Mouse (Mus musculus) CD4-positive, CD25-positive, alpha-beta regulatory T cell, adult 4 months (primary cell): ENCODE results near the gene Fam205c. TPM values are rescaled to one million over a fixed set of nuclear protein-coding genes. Genes with fewer than 3 reads are reported as not detected.

Source experiments
- ATAC-seq: one replicate; pipeline ENCODE4 v1.8.0; 2017
- polyA plus RNA-seq, 2 experiments: library from polyadenylated mRNA; unstranded; fragments of 100-300 nt; shearing (Covaris generic); gene quantifications; one replicate each; pipeline ENCODE4 v1.2.1; 2017

Fam205c gene
- polyA plus RNA-seq: not detected

DNA sequence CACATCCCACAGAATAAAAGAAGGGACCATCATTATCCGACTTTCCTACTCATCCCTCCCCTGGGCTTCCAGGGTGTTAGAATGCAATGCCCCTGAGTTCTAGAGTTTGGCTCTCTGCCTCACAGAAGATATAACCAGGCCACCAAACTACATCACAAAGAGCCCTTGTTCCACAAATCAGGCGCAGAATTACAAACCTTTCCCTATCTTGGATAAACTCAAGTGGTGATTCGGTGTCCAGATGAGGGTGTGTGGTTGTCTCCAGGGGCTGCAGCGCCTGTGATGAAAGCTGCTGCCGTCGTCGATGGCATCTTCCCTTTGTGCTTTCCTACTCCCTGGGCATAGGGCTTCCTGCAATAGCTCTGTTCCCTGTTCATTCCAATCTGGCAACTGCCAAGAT lies at the start of gene Fam205c:
TSS of gene Fam205c (minus strand) at position 101 of the 400 bp plus-strand sequence.
- no peak for ATAC-seq

DNA sequence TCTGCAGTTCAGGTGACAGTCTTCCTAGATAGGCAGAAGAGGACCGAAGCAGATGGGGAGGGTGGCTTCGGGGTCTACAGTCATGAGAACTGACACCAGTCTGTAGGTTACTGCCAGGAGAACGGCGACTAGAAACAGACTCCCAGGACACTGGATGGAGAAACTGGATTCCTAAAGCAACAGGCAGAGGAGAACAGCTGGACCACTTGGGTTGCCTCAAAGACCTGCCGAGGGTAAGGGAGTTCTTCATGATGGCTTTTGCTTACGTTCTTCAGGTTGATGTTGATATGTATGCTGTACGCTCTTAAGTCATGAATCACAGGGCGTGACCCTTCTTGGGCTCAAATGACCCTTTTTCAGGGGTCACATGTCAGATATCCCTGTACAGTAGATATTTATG lies 48.4 kb upstream of the Fam205c start:
- no peak for ATAC-seq

DNA sequence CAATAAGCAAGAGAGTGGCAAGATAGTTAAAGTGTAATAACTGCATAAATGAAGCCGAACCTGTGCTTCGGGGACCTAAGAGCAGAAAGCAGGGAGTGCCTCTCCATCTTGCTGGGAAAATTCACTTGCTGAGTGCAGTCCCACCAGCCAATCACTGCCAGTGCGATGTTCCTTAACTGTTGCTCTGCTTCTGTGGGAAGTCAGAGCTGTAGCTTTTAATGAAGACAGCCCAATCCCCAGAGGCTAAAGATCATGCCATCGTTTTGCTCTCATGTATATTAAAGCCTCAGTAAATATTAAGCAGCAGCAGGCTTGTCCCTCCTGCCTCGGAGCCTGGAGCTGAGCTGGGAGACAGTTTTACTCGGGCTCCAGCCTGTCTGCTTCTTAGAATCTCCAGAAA lies 48.0 kb upstream of the Fam205c start:
- ATAC-seq: no peak

DNA sequence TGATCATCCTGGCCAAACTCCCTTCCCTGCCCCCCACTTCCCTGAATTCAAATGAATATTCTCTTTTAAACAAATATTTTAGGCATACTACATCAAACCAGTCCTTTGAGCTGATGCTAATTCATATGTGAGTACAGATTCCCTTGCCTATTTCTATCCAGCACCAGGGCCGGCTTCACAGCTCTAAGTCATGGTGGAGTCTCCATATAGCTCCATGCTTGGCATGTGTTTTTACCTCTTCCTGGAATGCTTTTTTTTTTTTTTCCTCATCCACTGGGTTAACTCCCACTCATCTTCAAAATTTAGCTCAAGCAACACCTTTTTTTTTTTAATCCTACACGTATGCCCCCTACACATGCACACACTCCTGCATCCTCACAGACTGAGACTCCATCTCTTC lies 47.5 kb upstream of the Fam205c start:
- ATAC-seq: no peak

DNA sequence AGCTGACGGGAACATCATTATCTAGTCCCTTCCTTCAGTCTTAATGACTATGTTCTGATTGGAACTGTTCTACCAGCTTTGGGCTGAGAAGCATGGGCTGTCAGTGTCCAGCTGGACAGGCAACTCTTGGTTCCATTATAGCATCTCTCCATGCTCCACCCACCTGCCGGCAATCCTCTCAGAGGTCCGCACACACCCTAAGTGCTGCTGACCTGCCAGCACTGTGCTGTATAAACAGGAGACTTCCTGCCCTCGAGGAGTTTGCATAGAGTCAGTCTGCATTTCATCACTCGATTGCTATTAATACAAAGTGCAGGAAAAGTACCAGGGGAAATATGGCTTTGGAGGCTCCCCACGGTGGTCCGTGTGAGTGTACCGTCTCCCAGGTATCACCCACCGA lies 46.7 kb upstream of the Fam205c start:
- ATAC-seq: no peak

DNA sequence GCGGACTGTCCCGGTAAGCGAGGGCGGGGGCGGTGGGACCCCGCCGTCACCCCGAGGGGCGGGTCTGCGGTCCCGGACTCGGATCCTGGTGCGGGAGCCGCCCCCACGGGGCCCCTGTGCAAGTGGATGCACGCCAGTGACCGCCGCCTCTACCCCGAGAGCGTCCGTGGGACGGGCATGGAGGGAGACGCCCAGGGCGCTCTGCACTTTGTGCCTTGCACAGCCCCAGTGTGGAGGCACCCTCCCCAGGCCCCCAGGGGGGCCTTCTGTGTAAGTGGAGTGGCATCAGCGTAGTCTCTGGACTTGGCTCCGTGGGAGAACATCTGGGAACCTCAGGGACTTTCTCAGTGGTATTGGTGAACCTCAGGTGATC lies 43.4 kb upstream of the Fam205c start:
- ATAC-seq: no peak

DNA sequence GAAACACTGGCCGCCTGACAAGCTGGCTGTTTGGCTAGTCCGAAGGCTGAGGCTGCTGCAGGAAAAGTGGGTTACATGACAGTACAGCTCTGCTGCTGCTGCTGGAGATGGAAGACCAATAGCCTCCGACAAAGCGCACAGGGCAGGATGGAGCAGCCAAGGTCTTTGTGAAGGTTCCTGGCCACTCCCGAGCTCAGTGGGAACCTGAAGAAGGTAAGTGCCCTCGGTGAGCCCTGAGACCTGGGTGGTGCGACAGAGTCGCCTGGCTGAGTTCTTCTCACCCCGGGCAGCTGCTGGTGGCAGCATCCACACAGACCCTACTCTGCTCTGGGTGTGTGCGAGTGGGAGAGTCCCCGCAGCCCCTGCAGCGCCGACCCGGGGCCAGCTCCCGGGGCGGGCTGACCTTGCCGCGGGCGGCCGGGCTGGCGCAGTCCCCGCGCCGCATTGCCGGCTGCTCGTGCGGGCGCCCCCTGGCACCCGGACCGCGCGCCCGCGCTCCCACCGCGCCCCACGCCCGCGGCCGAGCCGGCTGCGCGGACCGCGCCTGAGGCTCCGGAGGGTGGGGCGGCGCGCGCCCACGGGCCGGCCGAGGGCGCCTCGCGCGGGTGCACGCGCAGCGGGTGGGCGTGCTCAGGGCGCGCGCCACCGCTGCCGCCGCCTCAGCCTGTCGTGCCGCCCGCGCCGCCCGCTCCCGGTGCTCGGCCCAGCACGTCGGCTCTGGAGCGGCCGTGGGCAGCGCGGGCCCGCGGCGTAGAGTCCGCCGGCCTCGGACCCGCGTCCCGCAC lies 42.8 kb upstream of the Fam205c start, which contains the start of gene Phf24:
TSS of gene Phf24 (plus strand) at position 44 of the 785 bp plus-strand sequence.
- ATAC-seq: no peak

DNA sequence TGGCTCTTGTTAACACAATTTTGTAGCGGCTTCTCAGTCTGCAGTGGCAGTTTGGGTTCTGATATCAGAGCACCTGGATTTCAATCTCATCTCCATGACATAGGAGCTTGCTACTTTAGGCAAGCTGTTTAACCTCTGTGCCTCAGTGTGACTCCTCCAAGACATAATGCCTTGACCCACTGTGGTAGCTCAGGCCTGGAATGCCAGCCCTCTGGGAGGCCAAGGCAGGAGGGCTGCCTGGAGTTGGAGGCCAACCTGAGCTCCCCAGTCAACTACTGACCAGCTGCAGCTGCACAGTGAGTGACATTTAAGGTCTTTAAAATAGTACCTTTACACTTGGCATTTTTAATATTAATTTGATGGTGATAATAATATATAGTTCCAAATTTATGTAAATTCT lies 41.9 kb upstream of the Fam205c start:
- no peak for ATAC-seq

DNA sequence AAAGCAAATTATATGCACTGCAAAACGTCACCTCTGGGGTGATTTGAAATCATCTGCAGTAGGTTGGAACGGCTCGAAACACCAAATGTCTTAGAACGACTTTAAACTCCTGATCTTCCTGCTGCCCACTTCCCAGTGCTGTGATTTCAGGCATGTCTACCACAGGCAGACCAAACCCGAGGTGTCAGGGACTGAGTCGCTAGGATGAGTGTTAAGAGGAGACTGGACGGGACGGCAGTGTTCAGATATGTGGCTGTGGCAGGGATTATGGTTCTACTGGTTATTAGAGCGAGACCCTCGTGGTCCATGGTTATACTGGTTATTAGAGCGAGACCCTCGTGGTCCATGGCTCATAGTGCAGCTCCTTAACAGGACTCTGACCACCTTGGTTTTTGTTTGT lies 41.3 kb upstream of the Fam205c start:
- no peak for ATAC-seq

DNA sequence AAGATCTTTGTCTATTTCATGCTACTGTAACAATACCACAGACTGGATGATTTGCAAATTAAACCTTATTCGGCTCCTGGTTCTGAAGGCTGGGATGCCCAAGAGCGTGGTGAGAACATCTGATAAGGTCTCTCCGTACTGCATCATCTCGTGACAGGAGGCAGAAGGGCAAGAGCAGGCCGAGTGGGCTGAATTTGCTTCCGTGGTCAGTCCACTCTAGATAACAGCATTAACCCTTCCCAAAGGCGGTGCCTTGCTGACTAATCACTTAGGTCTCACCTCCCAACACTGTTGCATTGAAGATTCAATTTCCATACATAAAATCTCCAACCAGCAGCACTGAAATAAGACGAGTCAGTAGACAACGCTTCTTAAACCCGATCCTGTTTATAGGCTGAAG lies 39.4 kb upstream of the Fam205c start:
- no peak for ATAC-seq

DNA sequence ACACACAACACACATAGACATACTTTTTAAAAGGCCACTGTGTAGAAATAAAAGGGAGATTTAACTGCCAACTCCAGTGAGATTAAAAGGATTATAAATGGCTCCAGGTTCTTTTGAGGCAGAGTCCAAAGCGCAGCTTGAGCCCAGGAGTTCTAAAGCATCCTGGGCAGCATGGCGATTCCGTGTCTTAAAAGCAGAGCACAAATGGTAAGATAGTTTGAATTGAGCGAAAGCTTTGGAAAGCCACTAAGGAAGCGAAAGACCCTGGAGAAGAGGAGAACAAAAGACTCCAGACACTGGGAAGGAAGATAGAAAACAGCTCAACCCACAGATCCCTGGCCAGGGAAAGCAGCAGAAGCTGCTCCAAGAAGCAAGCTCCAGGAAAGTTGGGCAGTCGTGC lies 30.9 kb upstream of the Fam205c start:
- no peak for ATAC-seq

DNA sequence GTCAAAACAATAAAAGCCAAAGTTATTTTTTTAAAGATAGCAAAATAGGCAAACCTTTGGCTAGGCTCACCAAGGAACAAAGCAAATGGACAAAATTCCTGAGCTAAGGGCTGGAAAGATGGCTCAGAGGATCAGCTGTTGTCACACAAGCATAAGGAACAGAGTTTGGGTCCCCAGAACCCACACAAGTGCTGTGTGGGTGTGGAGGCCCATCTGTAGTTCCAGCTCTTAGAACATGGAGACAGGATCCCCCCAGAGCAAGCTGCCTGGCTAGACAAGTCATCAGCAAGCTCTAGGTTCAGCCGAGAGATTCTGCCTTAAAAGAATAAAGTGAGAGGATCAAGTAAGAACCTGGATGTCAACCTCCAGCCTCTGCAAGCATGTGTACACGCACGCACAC lies 30.5 kb upstream of the Fam205c start:
- ATAC-seq: no peak

DNA sequence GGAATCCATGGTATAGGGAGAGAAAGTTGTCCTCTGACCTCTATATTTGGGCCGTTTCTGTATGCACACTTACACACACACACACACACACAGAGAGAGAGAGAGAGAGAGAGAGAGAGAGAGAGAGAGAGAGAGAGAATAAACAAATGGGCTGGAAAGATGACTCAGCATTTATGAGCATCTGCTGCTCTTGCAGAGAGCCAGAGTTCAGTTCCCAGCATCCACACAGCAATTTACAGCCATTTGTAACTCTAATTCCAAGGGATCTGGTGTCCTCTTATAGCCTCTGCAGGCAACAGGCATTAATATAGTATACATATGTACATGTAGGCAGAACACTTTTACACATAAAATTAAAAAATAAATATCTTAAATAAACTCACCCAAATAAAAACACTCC lies 29.9 kb upstream of the Fam205c start:
- no peak for ATAC-seq

DNA sequence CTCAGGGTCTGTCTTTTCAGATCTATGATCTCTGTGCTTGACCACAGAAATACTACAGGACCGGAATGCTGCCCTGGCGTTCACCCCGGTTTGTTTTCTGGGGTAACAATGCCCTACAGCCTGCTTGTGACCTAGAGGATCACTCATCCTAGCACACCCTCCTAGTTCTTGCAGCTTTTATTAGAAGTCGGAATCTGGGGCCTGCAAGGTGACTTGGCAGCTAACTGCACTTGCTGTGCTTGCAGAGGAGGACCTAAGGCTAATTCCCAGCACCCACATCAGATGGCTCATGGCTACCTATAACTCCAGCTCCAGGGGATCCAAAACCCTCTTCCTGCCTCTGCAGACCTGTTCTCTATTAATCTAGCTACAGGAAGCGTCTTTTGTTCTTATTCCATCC lies 28.7 kb upstream of the Fam205c start:
- no peak for ATAC-seq

DNA sequence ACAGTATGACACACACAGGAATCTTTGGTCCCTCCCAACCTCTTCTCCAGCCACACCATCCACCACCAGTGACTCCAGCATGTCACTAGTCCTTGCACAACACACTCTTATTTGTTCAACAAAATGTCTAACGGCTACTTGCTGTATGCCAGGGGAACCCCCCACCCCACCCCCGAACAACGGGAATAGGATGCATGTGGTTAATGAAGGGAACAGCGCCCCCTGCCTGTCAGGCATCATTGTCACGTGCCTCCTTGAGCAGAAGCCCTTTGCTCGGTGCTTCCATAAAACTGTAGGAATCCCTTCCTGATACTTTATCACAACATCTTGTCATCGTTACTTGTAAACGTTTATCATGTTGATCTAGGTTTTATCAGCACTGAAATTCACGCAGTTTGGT lies 28.1 kb upstream of the Fam205c start:
- no peak for ATAC-seq

DNA sequence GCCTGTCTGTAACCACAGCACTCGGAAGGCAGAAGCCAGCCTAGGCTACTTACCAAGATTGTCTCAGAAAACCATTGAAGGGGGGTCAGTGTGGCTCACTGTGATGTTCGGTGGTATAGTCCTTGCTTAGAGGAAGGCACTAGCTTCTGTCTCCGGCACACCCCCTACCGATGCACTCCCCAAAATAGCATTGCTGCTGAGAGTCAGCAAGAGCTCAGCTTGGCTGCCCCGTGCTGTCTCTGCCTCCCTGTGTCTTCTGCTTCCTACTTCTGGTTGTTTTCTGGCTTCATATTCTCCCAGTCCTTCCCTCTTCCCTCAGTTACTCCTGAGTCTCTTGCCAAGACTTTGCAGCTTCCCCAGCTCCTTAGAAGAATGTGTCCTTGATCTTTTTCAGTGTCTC lies 26.8 kb upstream of the Fam205c start:
- no peak for ATAC-seq

DNA sequence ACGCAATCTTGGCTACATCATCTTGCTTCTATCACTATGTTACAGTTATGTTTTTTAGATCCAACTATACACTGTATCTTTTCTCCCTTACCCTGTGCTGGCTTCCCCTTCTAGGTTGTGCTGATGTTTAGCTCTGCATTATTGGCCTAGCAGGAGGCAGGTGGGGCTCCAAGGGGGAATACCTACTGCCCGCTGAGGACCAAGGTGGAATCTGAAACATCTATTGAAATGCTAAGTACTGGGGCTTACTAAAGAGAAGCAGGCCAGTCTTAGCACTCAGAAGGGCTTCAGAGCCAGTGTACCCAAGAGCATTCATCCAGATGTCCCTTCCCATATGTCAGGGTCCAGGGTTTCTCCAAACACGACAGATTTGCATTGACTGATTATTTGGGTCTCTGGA lies 24.9 kb upstream of the Fam205c start:
- ATAC-seq: no peak

DNA sequence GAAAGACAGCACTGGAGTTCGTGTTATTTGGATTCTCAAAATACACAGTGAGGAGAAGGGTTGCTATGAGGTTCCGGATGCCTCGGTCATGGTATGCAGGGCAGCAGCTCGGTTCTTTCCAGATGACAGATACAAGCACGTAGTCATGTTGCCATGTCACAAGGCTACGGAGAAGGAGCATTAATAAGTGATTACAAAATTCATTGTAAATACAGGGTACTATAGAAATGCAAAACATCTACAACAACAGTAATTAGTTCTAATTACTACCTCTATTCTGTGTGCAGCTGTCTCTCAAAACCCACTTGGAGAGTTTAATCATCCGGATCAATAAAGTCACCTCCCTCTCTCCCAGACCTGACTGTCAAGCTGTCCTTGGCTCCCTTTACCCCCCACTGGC lies 21.1 kb upstream of the Fam205c start:
- no peak for ATAC-seq

DNA sequence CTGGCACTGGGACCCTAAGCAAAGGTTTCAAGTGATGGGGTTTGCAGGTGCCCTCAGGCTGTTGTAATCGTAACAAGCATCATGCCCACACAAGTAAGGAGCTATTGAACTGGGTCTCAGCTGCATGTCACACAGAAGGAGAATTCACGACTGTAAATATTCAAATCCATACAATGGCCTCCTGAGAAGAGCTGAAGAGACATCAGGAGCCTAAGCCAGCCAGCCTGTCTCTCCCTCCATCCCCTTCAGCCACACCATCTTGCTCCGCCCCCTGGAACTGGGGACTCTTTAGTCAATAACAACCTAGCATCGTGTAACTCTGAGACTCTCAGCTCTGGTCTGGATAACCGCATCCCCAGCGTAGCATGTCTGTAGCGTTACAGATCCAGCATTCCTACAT lies 17.1 kb upstream of the Fam205c start:
- no peak for ATAC-seq

DNA sequence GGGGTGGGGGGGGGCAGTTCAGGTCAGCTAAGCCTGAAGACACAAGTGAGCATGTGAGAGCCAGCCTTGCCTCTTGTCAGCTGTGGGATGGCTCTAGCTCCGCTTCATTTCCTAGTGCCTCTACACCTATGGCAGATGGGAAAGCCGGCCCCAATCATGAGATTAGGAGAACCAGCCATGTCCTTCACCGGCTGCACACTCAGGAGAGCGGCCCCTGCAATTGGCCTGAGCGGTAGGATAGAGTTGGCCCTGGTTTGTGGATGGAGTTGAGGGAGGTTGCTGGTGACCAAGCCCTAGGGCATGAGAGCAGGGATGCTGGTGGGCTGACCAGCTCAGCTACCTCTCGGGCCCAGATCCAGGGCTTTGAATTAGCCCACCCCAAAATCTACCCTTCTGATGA lies 14.8 kb upstream of the Fam205c start:
- no peak for ATAC-seq

DNA sequence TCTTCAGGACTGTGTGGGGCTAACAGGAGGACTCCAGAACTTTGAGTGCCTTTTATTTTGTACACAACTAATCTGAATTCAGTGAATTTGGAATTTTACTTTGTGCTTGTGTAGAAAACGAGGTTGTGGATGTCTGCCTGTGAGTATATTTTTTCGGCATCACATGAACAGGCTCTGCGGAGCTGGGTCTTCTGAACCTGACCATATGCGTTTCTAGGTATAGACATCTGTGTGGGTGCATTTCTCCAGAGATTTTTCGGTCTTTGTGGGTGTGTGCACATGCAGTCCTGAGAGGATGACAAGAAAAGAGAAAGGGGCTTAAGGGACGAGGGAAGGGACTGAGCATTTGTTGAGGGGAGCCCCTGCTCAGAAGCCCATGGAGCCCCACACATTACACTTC lies 12.9 kb upstream of the Fam205c start:
- no peak for ATAC-seq

DNA sequence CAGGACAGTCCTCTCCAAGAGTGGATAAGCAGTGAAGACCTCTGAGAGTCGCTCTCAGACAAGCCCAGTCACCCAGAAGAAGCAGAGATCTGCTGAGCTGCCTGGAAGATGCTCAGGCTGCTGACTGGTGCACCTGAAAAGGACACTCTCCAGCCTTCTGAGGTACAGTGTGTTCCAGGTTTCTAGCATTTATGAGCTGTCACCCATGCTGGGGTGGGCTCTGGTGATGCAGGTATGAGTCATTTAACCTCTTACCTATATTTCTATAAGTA lies 6.6 kb upstream of the Fam205c start:
- no peak for ATAC-seq

DNA sequence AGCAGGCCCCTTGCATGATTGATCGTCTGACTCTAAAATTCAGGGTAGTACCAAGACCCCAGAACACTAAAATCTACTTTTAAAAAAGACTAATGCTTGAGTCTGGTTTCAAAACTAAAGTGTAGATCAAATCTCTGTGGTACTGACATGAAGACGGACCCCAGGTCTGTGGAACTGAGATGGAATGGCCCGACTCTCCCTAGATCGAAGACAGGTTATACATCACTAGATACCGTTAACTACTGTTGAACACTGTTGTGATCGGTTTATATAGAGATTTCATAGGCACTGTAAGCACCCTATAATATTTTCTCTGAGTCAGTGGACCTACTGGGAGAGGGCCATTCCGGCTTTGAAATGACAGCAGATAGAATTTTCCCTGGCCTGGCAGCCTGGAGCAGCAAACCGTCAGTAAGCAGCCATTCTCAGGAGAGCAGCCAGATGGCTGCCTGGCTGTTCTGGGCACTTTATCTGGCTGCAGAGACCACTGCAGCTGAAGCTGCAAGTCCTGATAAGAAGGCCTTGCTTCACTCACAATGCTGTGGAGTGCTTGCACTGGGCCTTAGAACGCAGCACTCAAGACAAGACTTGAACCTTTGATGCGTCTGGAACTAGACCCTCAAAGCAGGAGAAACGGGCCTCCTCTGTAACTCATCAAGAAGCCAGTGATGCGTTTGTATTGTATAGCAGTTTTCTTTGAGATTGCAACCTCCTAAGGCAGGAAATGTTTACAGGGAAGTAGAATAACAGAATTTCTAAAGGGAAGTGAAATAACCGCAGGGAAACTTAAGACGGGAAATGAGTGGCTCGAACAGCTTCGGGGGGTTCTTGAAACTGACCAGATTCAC lies 6.0 kb upstream of the Fam205c start:
- no peak for ATAC-seq

DNA sequence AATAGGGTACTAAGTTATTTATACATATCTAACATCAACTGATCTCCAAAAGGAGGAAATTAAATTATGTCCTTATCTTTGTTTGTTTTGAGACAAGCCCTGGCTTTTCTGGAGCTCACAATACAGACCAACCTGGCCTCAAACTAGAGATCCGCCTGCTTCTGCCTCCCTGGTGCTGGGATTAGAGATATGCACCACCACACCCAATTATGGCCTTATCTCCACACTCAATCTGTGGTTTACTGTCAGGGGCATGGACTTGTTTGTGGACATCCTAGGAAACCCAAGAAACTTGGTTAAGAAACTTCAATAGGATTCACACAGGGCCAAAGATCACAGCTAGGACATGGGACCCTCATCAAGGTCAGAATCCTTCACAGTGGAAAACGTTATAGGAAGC lies 3.6 kb upstream of the Fam205c start:
- ATAC-seq: no peak
